Mouse (Mus musculus): ENCODE results near the gene 1700008O03Rik.

The 1700008O03Rik gene

DNA sequence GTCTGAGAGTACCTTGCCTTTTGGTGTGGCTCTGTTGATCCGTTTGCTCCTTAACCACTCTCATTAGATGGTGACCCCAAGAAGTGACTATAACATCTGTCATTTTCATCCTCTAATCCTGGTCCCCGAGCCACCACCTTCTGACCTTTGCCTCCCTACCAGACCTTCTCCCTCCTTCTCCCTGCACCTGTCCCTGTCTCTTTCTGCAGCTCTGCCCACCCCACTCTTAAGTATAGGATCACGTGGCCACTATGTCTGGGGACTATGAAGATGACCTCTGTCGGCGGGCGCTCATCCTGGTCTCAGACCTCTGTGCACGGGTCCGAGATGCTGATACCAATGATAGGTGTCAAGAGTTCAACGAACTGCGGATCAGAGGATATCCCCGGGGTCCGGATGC lies at the start of gene 1700008O03Rik:
Gene 1700008O03Rik (minus strand): TSS at position 101 of the 400 bp plus-strand sequence.
- in situ Hi-C loops (cut with MboI): no loop called here

DNA sequence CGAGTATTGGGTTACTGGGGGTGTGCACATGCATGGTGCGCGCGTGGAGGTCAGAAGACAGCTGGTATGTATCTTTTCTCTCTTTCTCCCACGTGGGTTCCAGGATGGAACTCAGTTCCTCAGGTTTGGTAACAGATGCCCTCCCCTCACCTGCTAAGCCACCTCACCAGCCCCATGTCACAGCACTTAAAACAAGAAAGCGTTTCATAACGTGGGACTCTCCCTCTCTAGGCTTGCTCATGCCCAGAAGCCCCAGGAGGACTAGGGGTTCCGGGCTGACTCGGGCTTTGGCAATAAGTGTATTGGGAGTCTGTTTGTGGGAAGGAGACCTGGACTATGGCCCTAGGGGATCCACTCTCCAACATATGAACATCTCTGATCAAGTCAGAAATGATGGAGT lies 48.5 kb upstream of the 1700008O03Rik start:
- in situ Hi-C loops (cut with MboI): no loop called here

DNA sequence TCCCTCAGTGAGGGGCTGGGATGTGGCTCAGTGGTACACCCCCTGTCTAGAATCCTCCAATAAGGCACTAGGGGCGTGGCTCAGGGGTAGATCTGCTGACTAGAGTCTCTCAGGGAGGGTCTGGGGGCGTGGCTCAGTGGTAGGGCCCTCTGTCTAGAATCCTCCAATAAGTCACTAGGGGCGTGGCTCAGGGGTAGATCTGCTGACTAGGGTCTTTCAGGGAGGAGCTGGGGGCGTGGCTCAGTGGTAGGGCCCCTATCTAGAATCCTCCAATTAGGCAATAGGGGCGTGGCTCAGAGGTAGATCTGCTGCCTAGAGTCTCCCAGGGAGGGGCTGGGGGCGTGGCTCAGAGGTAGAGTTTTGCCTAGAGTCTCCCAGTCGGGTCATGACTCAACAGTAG lies 47.8 kb upstream of the 1700008O03Rik start:
- in situ Hi-C loops (cut with MboI): no loop called here

DNA sequence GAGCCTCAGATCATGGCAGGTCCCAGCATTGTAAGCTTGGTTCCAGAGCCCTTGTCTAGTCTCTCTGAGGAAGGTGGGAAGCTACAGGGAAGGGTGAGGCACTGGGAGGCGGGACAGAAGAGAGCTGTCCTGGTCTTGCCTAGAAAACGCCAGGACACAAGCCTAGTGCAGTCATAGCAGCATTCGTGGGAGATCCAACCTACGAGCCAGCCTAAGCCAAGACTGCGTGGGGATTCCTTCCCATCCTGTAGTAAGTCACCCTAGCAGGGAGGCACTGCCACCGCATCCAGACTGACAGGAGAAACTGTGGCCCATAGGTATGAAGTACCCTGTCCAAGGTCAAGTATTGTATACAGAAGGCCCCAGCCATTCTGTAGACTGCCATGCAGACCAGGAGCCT lies 46.9 kb upstream of the 1700008O03Rik start:
- in situ Hi-C loops (cut with MboI): no loop called here

DNA sequence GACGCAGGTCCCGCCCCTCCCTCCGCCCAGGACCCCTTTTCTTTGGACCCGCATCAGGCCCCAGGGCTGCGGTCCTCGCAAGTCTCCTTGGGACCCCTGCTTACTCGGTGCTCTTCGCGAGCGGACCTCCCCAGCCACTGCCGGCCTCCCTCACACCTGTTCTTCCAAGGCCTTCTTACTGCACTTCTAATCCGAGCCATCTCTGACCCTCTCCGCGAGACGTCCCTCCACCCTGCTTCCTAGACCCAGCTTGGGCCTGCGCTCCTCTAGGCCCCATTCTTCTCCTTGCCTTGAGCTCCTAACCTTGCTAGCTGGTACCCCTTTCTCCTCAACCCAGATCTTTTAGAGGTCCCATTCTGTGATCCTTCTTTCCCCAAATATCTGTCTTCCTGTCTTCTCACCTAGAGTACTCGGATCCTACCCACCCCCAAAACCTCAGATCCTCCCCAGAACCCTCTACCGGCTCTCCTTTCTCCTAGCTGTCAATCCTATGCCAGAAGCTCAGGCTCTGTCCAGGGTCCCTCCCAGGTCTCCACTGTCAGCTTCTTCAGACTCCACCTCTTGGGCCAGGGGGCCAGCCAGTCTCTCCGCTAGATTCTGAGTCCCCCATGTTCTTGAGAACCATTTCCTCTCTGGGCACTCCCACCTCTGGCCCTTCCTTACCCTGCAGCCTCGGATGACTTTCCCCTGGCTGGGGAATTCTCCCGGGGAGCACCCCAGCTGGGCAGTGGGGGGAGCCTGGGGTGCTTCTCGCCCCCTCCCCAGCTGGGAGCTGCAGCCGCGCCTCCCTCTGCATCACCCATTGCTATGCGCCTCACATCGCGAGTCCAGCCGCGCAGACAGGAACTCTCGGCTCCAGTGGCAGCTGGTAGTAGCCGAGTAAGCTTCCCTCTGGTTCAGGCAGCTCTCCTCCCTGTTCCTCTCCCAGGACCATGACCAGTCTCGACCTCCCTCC lies 44.2 kb upstream of the 1700008O03Rik start:
- in situ Hi-C loops (cut with MboI): no loop called here

DNA sequence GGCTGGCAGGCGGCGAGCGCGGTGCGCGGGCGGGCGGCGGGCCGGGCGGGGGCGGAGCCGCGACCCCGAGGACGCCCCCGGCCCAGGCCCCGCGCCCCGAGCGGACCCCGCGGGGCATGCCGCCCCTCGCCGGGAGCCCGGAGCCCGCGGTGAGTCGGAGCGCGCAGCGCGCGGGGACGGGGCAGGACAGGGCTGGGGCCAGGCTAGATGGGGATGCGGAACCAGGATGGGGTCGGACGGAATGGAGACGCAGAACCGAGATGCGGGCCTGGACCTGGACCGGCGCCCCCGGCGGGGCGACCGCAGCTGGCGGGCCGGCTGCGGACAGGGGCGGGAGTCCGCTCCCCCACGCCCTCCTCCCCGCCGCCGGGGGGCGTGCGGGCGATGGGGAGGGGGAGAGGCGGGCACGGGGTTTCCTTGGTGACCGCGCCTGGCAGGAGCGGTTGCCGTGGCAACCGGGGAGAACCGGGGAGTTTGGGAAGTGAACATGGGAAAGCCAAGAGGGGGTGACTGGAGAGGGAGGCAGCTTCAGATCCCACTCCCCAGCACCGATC lies 43.4 kb upstream of the 1700008O03Rik start, which contains the start of gene Lrrc4b:
Gene Lrrc4b (plus strand): TSS at position 51 of the 554 bp plus-strand sequence.
- in situ Hi-C loops (cut with MboI): no loop called here

DNA sequence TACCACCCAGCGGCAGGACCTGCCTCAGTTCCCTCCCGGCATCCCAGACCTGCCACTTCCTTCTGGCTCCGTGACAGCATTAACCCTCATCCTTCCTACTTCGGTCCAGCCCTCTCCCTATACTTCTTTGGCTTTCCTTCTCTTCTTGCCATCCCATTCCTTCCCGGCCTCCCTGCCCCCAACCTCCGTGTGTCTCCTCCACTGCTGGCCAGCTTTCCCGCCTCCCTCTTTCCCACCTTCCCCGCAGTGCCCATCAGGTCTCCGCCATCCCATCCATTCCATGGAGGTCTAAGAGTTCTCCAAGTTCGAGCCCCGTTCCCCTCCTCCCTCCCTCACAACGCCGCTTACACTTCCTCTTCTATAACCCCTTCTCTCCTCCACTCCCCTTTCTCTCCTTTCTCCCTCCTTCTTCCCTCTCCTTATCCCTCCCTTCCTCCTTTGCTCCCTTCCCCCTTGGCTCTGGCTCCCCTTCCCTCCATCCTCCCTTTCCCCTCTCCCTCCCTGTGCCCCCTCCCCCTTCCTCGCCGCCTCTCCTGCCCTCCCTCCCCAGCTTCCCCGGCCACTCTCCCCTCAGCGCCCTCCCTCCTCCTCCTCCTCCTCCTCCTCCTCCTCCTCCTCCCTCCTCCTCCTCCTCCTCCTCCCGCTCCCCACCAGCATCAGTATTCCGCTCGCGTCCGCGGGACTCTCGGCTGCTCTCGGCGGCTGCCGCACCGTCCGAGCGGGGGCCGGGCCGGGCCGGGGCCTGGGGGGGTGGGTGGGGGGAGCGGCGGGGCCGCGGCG lies 42.7 kb upstream of the 1700008O03Rik start:
- in situ Hi-C loops (cut with MboI): no loop called here

DNA sequence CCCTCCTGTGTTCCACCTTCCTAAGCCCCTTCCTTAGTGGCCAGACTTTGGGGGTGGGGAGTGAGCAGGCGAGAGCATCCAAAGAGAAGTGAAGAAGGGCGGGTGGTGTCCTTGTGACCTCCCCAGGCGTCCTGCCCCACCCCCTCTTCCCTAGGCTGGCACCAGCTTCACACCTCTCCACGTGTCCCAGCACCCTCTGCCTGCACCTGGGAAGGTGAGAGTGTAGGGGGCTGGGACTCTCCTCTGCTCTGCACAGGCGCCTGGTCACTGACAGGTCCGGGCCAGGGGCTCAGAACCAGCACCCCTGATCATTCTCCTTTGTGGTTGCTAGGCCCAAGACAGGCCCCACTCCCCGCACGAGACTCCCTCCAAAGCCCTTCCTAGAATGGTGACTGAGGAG lies 42.0 kb upstream of the 1700008O03Rik start:
- in situ Hi-C loops (cut with MboI): no loop called here

DNA sequence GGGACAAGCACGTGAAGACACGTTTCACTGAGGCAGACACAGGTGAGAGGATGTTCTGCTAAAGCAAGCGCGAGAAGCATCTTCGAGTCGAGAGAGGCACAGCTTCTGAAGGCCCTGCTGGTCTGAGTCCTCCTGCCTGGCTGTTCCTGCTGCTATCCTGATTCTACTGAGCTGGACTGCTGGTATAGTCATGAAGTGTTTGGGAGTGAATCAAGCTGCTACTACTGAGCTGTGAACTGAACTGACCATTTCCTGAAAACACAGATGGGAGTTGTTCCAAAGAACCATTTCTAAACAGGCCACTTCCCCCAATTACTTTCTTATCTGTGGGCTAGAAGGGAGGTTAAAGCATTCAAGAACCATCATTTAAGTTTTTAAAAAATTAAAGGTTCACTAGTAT lies 27.7 kb upstream of the 1700008O03Rik start:
- in situ Hi-C loops (cut with MboI): no loop called here

DNA sequence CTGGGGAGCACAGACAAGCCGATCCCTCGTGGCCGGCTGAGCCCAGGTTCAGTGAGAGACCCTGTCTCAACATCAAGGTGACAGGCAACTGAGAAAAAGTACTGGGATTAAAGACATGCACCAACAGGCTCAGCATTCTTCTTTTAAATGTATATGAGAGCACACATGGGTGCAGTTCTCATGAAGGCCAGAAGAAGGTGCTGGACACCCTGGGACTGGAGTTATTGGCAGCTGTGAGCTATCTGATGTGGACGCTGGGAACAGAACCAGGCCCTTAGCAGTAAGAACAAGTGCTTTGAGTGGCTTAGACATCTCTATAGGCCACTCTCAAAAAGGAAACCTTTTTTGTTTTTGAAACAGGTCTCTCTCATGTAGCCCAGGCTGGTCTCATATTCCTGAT lies 25.5 kb upstream of the 1700008O03Rik start:
- in situ Hi-C loops (cut with MboI): no loop called here

DNA sequence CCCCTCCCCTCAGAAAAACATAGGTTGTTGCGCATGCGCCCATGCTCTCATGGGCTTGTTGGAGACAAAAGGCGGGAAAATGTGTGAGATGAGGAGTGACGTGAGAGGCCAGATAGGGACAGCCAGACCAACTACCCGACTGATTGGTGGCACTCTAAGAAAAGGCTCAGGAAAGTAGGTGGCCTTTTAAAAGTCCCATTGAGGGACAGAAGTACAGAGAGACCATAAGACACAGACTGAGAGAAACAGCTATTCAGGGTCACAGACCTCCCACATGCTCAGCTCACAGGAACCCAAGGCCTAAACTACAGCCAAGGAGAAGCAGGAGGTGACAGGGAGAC lies 20.4 kb upstream of the 1700008O03Rik start:
- in situ Hi-C loops (cut with MboI): no loop called here

DNA sequence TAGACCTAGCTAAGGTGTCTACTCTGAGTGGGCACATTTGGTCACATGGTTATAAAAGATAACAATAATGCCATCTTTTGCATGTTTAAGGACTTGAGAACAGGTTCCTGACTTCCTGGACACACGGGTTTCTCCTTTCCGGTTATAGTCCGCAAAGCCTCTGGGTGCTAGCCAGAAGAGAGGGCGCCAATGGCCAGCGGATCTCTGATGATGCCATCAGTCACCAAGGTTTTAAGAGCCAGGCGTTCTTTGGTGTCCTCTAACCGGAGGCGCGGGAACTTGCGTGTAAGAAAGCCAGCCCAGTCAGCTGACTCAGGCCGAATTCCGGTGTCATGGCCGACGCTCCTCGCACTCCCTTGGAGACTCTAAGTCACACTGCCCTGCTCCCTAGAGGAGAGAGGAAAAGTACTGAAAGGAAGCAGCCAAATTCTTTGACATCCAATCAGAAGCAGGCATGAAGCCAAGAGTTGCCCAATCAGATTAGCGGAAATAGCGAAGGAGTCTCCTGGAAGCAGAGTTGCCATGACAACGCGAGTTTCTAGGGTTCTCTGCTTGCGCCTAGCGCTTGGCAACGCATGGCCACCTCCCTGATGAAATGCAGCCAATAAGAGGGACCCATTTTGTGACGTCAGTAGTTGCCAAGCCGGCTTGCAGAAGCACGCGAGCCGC lies 19.9 kb upstream of the 1700008O03Rik start:
- in situ Hi-C loops (cut with MboI): no loop called here

DNA sequence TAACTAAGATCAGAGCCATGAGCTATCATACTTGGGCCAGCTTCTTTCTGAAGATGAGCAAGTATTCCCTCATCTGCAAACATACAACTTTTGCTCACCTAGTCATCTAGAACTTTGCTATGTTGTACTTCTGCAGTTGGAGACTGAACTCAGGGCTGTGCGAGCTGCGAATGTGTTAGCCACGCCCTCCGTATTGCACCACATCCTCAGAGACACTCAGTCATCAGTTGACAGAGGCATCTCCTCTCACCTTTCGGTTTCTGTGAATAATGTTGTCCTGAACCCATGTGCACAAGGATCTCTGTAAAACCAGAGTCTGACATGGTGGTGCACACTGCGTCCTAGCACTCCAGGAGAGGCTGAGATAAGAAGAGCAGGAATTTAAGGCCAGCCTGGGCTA lies 16.1 kb upstream of the 1700008O03Rik start:
- in situ Hi-C loops (cut with MboI): no loop called here

DNA sequence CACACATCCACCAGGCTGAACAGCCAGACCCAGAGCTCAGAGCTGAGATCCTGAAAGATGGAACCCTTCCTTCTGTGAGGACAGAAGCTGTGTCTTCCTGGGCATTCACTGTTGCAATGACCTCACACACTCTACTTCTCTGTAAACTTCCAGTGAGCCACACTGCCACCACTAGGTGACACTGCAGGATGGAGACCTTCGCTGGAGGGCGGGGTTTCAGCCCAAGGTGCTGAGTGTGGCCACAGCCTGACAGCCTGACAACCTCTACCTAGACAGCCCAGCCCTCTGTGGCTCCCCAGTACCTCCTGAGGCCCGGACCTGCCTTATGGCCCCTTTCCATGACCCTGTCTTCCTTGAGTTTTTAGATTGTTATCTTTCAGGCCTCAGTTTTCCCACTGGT lies 12.9 kb upstream of the 1700008O03Rik start:
- in situ Hi-C loops (cut with MboI): no loop called here

DNA sequence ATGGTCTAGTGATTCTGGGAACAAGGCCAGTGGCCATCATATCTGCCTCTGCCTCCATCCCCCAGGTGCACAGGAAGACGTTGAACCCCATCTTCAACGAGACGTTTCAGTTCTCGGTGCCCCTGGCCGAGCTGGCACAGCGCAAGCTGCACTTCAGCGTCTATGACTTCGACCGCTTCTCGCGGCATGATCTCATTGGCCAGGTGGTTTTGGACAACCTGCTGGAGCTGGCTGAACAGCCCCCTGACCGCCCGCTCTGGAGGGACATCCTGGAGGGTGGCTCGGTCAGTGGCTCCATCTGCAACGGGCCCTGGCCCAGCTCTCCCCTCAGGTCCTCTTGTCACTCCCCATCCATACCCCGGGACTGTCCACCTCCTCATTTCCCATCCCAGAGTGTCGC lies 7.7 kb upstream of the 1700008O03Rik start:
- in situ Hi-C loops (cut with MboI): no loop called here

DNA sequence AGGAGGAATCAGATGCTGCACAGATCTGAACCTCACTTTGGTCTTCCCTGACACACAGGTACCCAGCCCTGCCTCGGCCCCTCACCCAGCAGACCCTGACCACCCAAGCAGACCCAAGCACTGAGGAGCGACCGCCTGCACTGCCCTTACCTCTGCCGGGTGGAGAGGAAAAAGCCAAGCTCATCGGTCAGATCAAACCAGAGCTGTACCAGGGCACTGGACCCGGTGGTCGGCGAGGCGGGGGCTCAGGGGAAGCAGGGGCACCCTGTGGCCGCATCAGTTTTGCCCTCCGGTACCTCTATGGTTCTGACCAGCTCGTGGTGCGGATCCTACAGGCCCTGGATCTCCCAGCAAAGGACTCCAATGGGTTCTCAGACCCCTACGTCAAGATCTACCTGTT lies 6.7 kb upstream of the 1700008O03Rik start:
- in situ Hi-C loops (cut with MboI): no loop called here

DNA sequence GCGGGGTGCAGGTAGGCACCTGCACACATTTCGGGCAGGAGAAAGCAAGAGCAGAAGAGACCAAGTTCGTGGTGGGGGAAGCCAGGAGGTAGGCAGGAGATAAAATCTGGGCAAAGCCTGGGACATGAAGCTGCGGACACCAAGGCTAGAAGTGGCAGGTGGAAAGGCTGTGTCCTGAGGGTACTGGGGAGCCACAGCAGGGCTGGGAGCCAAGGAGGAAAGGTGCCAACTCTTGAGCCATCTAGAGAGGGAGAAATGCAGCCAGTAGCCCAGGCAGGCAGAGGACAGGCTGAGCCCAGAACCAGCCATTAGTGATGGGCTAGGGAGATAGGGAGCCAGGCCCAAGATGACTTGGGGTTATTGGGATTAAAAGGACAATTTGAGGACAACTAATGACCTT lies 6.2 kb upstream of the 1700008O03Rik start:
- in situ Hi-C loops (cut with MboI): no loop called here

DNA sequence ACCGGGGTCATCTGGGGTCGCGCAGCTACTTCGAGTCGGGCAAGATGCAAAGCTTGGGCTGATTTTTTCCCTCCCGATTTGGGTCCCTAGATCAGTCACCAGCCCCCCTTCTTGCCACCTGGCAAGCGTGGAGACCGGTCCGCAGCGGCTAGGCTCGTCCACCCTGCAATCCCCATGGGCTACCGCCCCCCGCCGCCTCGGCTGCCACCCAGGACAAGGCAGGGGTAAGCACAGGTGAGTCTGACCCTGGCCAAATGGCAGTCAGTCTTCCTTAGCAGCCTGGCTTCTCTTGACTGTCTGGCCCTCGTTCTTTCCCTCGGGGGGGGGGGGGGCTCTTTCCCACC lies 932 bp downstream of the 1700008O03Rik start:
- in situ Hi-C loops (cut with MboI): no loop called here

DNA sequence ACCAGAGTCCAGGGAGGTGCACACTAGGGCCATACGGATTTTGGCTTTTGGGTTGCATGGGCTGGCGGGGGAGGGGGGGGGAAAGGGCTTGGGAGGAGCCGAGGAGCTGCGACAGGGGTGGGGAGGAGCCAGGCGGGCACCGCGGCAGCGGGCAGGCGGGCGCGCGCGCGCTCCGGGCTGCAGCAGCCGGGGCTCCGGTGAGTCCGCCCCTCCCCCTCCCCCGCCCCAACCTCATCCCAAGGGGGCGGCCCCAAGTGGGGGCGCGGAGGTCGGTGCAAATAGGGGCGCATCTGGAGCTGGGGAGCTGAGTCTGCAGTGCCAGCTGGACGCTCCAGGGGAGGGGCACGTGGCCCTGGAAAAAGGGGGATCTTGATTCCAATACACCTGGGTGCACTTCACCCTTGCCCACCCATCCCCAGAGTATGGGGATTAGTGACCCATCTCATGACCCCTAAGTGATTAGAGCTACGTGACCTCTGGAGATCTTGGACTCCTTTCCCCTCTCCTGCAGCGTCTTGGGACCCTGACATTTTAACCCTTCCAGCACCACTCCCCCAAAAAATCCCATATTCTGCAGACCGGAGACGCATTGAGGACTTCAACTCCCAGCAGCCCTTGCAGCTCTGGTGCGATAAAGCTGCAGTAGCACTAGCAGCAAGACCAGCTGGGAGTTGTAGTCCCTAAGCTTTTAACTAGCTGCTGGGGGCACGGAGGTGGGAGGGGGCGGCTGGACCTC lies 1.5 kb downstream of the 1700008O03Rik start, which contains the start of gene Syt3:
Gene Syt3 (plus strand): TSS at position 123 of the 736 bp plus-strand sequence.
- in situ Hi-C loops (cut with MboI): no loop called here

DNA sequence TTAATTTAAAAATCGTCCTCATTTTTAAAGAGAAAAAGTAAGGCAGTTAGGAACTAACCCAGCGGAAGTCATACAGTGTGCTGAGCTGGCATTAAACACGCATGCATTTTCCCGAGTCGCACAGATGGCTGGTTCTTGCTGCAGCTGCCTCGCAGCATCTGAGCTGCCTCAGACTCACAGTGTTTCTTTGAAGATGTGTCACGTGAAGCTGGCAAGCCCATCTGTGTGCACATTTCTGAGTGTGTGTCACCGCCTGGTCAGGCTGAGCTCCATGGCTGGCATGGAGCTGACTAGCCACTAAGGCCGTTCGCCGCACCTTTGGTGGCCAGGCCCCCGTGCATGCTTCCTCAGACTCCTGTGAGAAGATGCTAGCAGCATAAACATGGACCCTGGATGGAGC lies 3.1 kb downstream of the 1700008O03Rik start:
- in situ Hi-C loops (cut with MboI): no loop called here

DNA sequence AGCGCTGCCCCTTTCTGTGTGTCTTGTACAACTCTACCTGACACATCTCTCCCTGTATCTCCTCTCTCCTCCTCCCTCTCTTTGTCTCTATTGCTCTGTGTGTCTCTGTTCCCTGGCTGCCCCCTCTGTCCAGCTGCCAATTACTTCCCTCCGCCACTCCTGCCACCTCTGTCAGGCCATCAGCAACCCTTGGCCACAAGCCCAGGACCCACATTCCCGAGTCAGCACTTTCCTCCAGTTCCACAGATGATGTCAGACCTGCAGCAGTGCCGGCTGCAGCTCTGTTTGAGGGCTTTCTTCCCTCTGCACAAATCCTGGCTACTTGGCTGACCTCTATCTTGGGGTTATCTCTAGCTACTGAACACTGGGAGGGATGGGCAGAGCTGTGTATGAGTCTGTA lies 7.3 kb downstream of the 1700008O03Rik start:
- in situ Hi-C loops (cut with MboI): no loop called here
